Mouse (Mus musculus) intestine, postnatal 0 days (tissue): Measurements from ENCODE around the gene Ralgps1. TPM values are rescaled to one million over a fixed set of nuclear protein-coding genes. Genes with fewer than 3 reads are reported as not detected.
A peak's percentile ranks its signal among the peaks of the same experiment; 100 is the strongest.

ENCODE experiments used
- ATAC-seq: fragments of 200-750 bp; cut with Nextera tagmentation; 2 replicates; pipeline ENCODE4 v1.8.0; 2017; ENCODE audit warnings: mild to moderate bottlenecking, moderate TSS enrichment, moderate library complexity
- H3K27ac ChIP-seq: fragments of 300-500 bp; sonication (generic); 2 replicates; pipeline ENCODE4 v1.5.1; 2014; ENCODE audit warnings: mild to moderate bottlenecking, low read depth, low read length, moderate library complexity
- H3K27me3 ChIP-seq: fragments of 300-500 bp; sonication (generic); replicated peaks from 2 replicates; pipeline ENCODE4 v1.6.1; 2014; ENCODE audit warnings: low read length, mixed read lengths; ENCODE audit not compliant: control insufficient read depth, insufficient read depth
- H3K36me3 ChIP-seq: fragments of 300-500 bp; sonication (generic); 2 replicates; pipeline ENCODE4 v1.6.1; 2014; ENCODE audit warnings: mild to moderate bottlenecking, moderate library complexity; ENCODE audit not compliant: control insufficient read depth, insufficient read depth
- H3K4me1 ChIP-seq: fragments of 300-500 bp; sonication (generic); replicated peaks from 2 replicates; pipeline ENCODE4 v1.6.1; 2014; ENCODE audit warnings: antibody characterized with exemption, low read length, mixed read lengths; ENCODE audit not compliant: control insufficient read depth, insufficient read depth
- H3K4me2 ChIP-seq: fragments of 300-500 bp; sonication (generic); replicated peaks from 2 replicates; pipeline ENCODE4 v1.6.1; 2014; ENCODE audit warnings: low read depth, mild to moderate bottlenecking, moderate library complexity
- H3K4me3 ChIP-seq: fragments of 300-500 bp; sonication (generic); 2 replicates; pipeline ENCODE4 v1.5.1; 2014; ENCODE audit warnings: low read depth, low read length
- H3K9ac ChIP-seq: fragments of 300-500 bp; sonication (generic); 2 replicates; pipeline ENCODE4 v1.6.1; 2014; ENCODE audit warnings: mild to moderate bottlenecking, low read depth, low read length
- H3K9me3 ChIP-seq: fragments of 300-500 bp; sonication (generic); 2 replicates; pipeline ENCODE4 v1.6.1; 2016; ENCODE audit warnings: mixed run types; ENCODE audit not compliant: control insufficient read depth
- CTCF ChIP-seq: sonication (generic); IDR thresholded peaks from 2 replicates; pipeline ENCODE4 v1.5.1; 2016; ENCODE audit warnings: low read depth, mild to moderate bottlenecking, control low read depth, antibody characterized with exemption, moderate library complexity
- WGBS: fragments of 180-500 bp; shearing (Covaris S2); extraction: QIAGEN DNeasy Blood & Tissue Kit; methylation state at CpG from one replicate; pipeline ENCODE4 v1.1.7; 2014; 5-methylcytosine and 5-hydroxymethylcytosine counted together
- polyA plus RNA-seq: library from polyadenylated mRNA; unstranded; fragments of >200 nt; fragmentation: Nextera tagmentation; extraction: Ambion mirVana; gene quantifications from 2 replicates; pipeline ENCODE4 v1.2.1, GENCODE M21; 2015

Gene Ralgps1
- polyA plus RNA-seq, 1 experiment from 2014 or later, result 4.0 TPM

GRCm38 (mm10) chr2:33316063-33316405 is 55.3 kb downstream of the Ralgps1 start:
- no peak overlapping the region for H3K9ac ChIP-seq
- H3K36me3 ChIP-seq, result no peaks in the 10 kb centered on the region
- H3K27ac ChIP-seq, result no peak overlapping the region; the same call in 1 of the 2 replicates
- H3K4me3 ChIP-seq, result no peak overlapping the region
- H3K9me3 ChIP-seq, result no peaks in the 10 kb centered on the region
- H3K4me2 ChIP-seq, result no peak overlapping the region
- ATAC-seq, result no peak
- TF ChIP-seq CTCF, result no peak
- WGBS, result 88% methylated on average over 1 of the region's 1 CpGs
- no peaks in the 10 kb centered on the region for H3K27me3 ChIP-seq
- H3K4me1 ChIP-seq, result no peaks in the 10 kb centered on the region

GRCm38 (mm10) chr2:33315233-33316062 is 55.8 kb downstream of the Ralgps1 start:
- peak; percentile 22; the same call in 1 of the 2 replicates for TF ChIP-seq CTCF
- Histone ChIP-seq H3K9me3 (no peaks in the 10 kb centered on the region), H3K27me3 (no peaks in the 10 kb centered on the region), H3K4me3 (no peak overlapping the region), H3K4me2 (no peak overlapping the region), H3K36me3 (no peaks in the 10 kb centered on the region), H3K9ac (no peak overlapping the region), H3K4me1 (no peaks in the 10 kb centered on the region), H3K27ac (no peak overlapping the region; the same call in 1 of the 2 replicates)
- 0 out of 2 replicates have a peak, but pooled peaks have one; percentile 39 for ATAC-seq
- WGBS, result 51% methylated on average over 4 of the region's 4 CpGs

GRCm38 (mm10) chr2:33309426-33309825 is 61.9 kb downstream of the Ralgps1 start:
- no peaks in the 10 kb centered on the region for H3K36me3 ChIP-seq
- no peak for TF ChIP-seq CTCF
- ATAC-seq, result no peak
- no peaks in the 10 kb centered on the region for H3K27me3 ChIP-seq
- 87% methylated on average over 9 of the region's 9 CpGs for WGBS
- H3K4me3 ChIP-seq, result no peak overlapping the region
- H3K4me2 ChIP-seq, result no peak overlapping the region
- no peaks in the 10 kb centered on the region for H3K4me1 ChIP-seq
- H3K9ac ChIP-seq, result no peak overlapping the region
- no peaks in the 10 kb centered on the region for H3K9me3 ChIP-seq
- no peak overlapping the region for H3K27ac ChIP-seq

GRCm38 (mm10) chr2:33306565-33306964 is 64.7 kb downstream of the Ralgps1 start:
- Histone ChIP-seq H3K4me2 (no peak overlapping the region), H3K36me3 (no peaks in the 10 kb centered on the region), H3K9me3 (no peaks in the 10 kb centered on the region), H3K27ac (no peak overlapping the region), H3K9ac (no peak overlapping the region), H3K4me3 (no peak overlapping the region), H3K27me3 (no peaks in the 10 kb centered on the region), H3K4me1 (no peaks in the 10 kb centered on the region)
- TF ChIP-seq CTCF, result no peak
- ATAC-seq, result no peak
- 88% methylated on average over 3 of the region's 3 CpGs for WGBS

GRCm38 (mm10) chr2:33303416-33303947 is 67.8 kb downstream of the Ralgps1 start:
- Histone ChIP-seq H3K27me3 (no peaks in the 10 kb centered on the region), H3K9ac (no peak overlapping the region), H3K4me1 (no peaks in the 10 kb centered on the region), H3K36me3 (no peaks in the 10 kb centered on the region), H3K4me2 (no peak overlapping the region), H3K4me3 (no peak overlapping the region), H3K9me3 (no peaks in the 10 kb centered on the region), H3K27ac (no peak overlapping the region)
- 55% methylated on average over 11 of the region's 11 CpGs for WGBS
- no peak for ATAC-seq
- 0 out of 2 replicates have a peak, but pooled peaks have one; percentile 12 for TF ChIP-seq CTCF

GRCm38 (mm10) chr2:33302828-33303227 is 68.5 kb downstream of the Ralgps1 start:
- H3K27me3 ChIP-seq, result no peaks in the 10 kb centered on the region
- no peak overlapping the region for H3K27ac ChIP-seq
- H3K4me3 ChIP-seq, result no peak overlapping the region
- no peak for TF ChIP-seq CTCF
- H3K9ac ChIP-seq, result no peak overlapping the region
- H3K9me3 ChIP-seq, result no peaks in the 10 kb centered on the region
- H3K4me1 ChIP-seq, result no peaks in the 10 kb centered on the region
- H3K36me3 ChIP-seq, result no peaks in the 10 kb centered on the region
- no peak for ATAC-seq
- WGBS, result 82% methylated on average over 4 of the region's 4 CpGs
- no peak overlapping the region for H3K4me2 ChIP-seq
